Mouse (Mus musculus): Measurements from ENCODE around the gene Fdxacb1. TPM values are rescaled to one million over a fixed set of nuclear protein-coding genes. Genes with fewer than 3 reads are reported as not detected.

Fdxacb1 gene
- polyA plus RNA-seq, 1 experiment, result 0.13 TPM

DNA sequence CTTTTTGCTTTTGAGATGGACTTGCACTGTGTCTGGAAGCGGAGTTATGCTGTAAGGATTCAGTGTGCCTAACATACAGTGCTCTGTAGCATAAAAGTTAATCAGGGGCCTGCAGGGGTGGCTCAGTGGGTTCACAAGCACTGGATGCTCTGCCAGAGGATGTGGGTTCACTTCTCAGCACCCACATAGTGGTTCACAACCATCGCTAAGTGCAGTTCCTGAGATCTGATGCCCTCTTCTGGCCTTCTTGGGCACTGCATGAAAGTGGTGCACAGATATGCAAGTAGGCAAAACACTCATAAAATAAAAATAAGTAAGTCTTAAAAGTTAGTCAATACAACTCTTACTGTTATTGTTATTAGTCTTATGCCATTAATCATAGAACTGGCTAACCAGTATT is 14.1 kb downstream of the Fdxacb1 start:
- H3K4me3 ChIP-seq (replicated peaks), result no peak overlapping the region
- H3K9me3 ChIP-seq (ENCODE audit: control insufficient read depth, low read length), result no peaks in the 10 kb centered on the region
- H3K36me3 ChIP-seq (ENCODE audit: control insufficient read depth), result peaks cover 66% of the 10 kb centered on the region
- H3K4me1 ChIP-seq (ENCODE audit: control insufficient read depth), result peaks cover 3% of the 10 kb centered on the region
- no peaks in the 10 kb centered on the region for H3K27me3 ChIP-seq (ENCODE audit: control insufficient read depth)
- TF ChIP-seq GATA1 (IDR thresholded peaks at IDR 0.05; ENCODE audit: low read length) (no peak), TAL1 (IDR thresholded peaks at IDR 0.05; ENCODE audit: low read length) (no peak)

DNA sequence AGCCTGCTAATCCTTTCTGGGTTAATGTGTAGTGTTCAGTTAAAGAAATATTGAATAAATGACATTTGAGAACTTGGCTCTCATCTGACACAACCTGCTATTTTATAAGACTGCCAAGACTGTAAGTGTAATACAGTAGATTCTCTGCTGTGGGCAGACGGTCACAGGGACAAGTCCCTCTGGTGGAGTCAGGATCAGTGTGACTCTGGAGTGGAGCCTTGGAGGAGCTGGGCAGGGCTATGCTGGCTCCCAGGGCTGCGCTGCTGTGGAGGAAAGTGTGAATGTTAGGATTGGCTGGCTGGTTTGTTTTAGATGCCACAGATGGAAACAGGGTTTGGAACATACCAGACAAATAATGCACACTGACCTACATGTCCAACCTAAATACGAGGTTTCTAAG is 27.2 kb downstream of the Fdxacb1 start:
- no peak for TF ChIP-seq GATA1 (IDR thresholded peaks at IDR 0.05; ENCODE audit: low read length)
- no peak for TF ChIP-seq TAL1 (IDR thresholded peaks at IDR 0.05; ENCODE audit: low read length)
- H3K27me3 ChIP-seq (ENCODE audit: control insufficient read depth), result no peaks in the 10 kb centered on the region
- H3K4me1 ChIP-seq (ENCODE audit: control insufficient read depth), result no peaks in the 10 kb centered on the region
- H3K4me3 ChIP-seq (replicated peaks), result no peak overlapping the region
- no peaks in the 10 kb centered on the region for H3K9me3 ChIP-seq (ENCODE audit: control insufficient read depth, low read length)
- peaks cover 41% of the 10 kb centered on the region for H3K36me3 ChIP-seq (ENCODE audit: control insufficient read depth)

DNA sequence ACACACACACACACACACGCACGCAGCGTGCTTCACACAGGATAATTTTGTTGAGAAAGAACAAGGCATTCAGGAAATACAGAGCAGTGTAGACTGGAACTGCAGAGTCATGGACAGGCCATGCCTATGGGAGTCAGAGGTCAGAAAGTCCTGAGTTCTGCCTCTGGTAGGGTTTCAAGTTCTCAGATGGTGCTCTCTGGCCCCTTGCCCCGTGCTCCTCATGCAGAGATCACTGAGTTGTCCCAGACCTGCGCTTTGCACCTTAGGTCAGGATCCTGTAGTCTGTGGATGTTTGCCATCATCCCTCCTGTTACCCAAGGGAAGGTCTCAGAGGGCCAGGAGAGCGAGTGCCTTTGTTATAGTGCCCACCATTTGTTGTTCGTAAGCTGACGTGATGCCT is 28.7 kb downstream of the Fdxacb1 start:
- peaks cover 41% of the 10 kb centered on the region for H3K36me3 ChIP-seq (ENCODE audit: control insufficient read depth)
- H3K9me3 ChIP-seq (ENCODE audit: control insufficient read depth, low read length), result no peaks in the 10 kb centered on the region
- H3K27me3 ChIP-seq (ENCODE audit: control insufficient read depth), result no peaks in the 10 kb centered on the region
- H3K4me3 ChIP-seq (replicated peaks), result no peak overlapping the region
- H3K4me1 ChIP-seq (ENCODE audit: control insufficient read depth), result peaks cover 5% of the 10 kb centered on the region
- TF ChIP-seq GATA1 (IDR thresholded peaks at IDR 0.05; ENCODE audit: low read length) (no peak), TAL1 (IDR thresholded peaks at IDR 0.05; ENCODE audit: low read length) (no peak)

DNA sequence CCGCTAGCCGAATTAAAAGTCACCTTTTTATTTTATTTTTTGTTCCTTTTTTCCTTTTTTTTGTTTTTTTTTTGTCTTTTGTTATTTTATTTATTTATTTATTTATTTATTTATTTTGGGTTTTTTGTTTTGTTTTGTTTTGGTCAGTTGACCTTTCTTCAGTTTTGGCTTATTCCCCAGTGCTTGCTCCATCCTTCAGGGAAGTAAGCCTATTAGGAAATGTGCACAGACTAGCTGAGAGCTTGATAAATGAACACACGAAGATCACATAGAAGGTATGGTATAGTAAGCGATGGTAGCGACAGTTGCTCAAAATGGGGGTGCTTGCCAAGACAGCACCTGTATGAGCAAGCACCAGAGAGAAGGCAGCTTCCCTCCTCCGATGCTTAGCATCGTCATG is 29.6 kb downstream of the Fdxacb1 start:
- TF ChIP-seq GATA1 (IDR thresholded peaks at IDR 0.05; ENCODE audit: low read length) (no peak), TAL1 (IDR thresholded peaks at IDR 0.05; ENCODE audit: low read length) (no peak)
- H3K4me3 ChIP-seq (replicated peaks), result no peak overlapping the region
- peaks cover 13% of the 10 kb centered on the region for H3K4me1 ChIP-seq (ENCODE audit: control insufficient read depth)
- peaks cover 39% of the 10 kb centered on the region for H3K36me3 ChIP-seq (ENCODE audit: control insufficient read depth)
- no peaks in the 10 kb centered on the region for H3K27me3 ChIP-seq (ENCODE audit: control insufficient read depth)
- H3K9me3 ChIP-seq (ENCODE audit: control insufficient read depth, low read length), result no peaks in the 10 kb centered on the region

DNA sequence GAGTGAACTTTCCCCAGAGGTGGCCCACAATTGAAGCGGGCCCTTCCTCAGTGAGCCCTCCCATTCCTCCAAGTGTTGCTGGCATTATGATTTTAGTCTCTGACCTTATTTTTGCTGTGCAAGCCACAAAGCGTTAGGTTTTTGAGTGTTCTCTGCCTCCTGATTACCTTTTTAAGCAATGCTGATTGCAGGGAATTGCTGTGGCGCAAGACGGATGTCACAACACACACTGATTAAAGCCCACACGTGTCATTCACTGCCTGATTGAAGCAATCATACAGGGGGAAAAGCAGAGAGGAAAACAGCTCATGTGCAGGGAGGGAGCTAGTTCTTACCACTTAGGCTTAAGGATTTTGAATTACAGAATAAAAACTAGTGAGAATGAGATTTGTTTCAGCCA is 30.3 kb downstream of the Fdxacb1 start:
- Histone ChIP-seq H3K9me3 (ENCODE audit: control insufficient read depth, low read length) (no peaks in the 10 kb centered on the region), H3K36me3 (ENCODE audit: control insufficient read depth) (peaks cover 44% of the 10 kb centered on the region), H3K27me3 (ENCODE audit: control insufficient read depth) (no peaks in the 10 kb centered on the region), H3K4me3 (replicated peaks) (no peak overlapping the region), H3K4me1 (ENCODE audit: control insufficient read depth) (peaks cover 20% of the 10 kb centered on the region)
- TF ChIP-seq TAL1 (IDR thresholded peaks at IDR 0.05; ENCODE audit: low read length) (no peak), GATA1 (IDR thresholded peaks at IDR 0.05; ENCODE audit: low read length) (no peak)

GRCm38 (mm10) chr9:50800985-50801384 is 32.9 kb downstream of the Fdxacb1 start:
- H3K36me3 ChIP-seq (ENCODE audit: control insufficient read depth), result peaks cover 59% of the 10 kb centered on the region
- H3K4me1 ChIP-seq (ENCODE audit: control insufficient read depth), result peaks cover 40% of the 10 kb centered on the region
- H3K27me3 ChIP-seq (ENCODE audit: control insufficient read depth), result no peaks in the 10 kb centered on the region
- H3K9me3 ChIP-seq (ENCODE audit: control insufficient read depth, low read length), result no peaks in the 10 kb centered on the region
- TF ChIP-seq GATA1 (IDR thresholded peaks at IDR 0.05; ENCODE audit: low read length) (no peak), TAL1 (IDR thresholded peaks at IDR 0.05; ENCODE audit: low read length) (no peak)
- no peak overlapping the region for H3K4me3 ChIP-seq (replicated peaks)

- TF ChIP-seq GATA1 (IDR thresholded peaks at IDR 0.05; ENCODE audit: low read length), result peak; percentile 83
- TF ChIP-seq TAL1 (IDR thresholded peaks at IDR 0.05; ENCODE audit: low read length), result peak; percentile 87
- no peaks in the 10 kb centered on the region for H3K27me3 ChIP-seq (ENCODE audit: control insufficient read depth)
- peaks cover 59% of the 10 kb centered on the region for H3K4me1 ChIP-seq (ENCODE audit: control insufficient read depth)
- peak overlapping the region; percentile 40 for H3K4me3 ChIP-seq (replicated peaks)
- H3K9me3 ChIP-seq (ENCODE audit: control insufficient read depth, low read length), result no peaks in the 10 kb centered on the region
- peaks cover 76% of the 10 kb centered on the region for H3K36me3 ChIP-seq (ENCODE audit: control insufficient read depth)
These were observed 35.1 kb downstream of the Fdxacb1 start for GRCm38 (mm10) chr9:50803055-50803671.

DNA sequence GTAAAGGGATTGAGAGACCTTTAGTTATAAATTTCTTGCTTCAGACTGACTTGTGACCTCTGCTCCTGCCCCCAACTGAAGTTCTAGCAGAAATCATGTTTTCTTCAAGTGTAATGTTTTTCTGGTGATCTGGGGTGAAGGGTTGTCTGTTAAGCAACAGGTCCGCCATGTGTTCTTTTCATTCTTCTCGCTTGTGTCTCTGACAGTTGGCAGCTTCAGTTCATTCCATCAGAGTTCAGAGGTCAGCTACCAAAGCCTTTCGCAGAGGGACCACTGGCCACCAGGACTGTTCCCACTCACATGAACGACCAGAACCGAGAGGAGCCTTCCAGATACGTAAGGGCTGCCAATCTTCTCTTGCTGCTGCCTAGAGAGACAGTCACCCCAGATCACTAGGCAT is 40.4 kb downstream of the Fdxacb1 start:
- TF ChIP-seq TAL1 (IDR thresholded peaks at IDR 0.05; ENCODE audit: low read length) (no peak), GATA1 (IDR thresholded peaks at IDR 0.05; ENCODE audit: low read length) (no peak)
- Histone ChIP-seq H3K9me3 (ENCODE audit: control insufficient read depth, low read length) (no peaks in the 10 kb centered on the region), H3K4me1 (ENCODE audit: control insufficient read depth) (peaks cover 89% of the 10 kb centered on the region), H3K36me3 (ENCODE audit: control insufficient read depth) (peaks cover 79% of the 10 kb centered on the region), H3K27me3 (ENCODE audit: control insufficient read depth) (no peaks in the 10 kb centered on the region), H3K4me3 (replicated peaks) (no peak overlapping the region)

- H3K9me3 ChIP-seq (ENCODE audit: control insufficient read depth, low read length), result no peaks in the 10 kb centered on the region
- TF ChIP-seq GATA1 (IDR thresholded peaks at IDR 0.05; ENCODE audit: low read length), result no peak
- no peak for TF ChIP-seq TAL1 (IDR thresholded peaks at IDR 0.05; ENCODE audit: low read length)
- peaks cover 79% of the 10 kb centered on the region for H3K36me3 ChIP-seq (ENCODE audit: control insufficient read depth)
- H3K27me3 ChIP-seq (ENCODE audit: control insufficient read depth), result no peaks in the 10 kb centered on the region
- peaks cover 89% of the 10 kb centered on the region for H3K4me1 ChIP-seq (ENCODE audit: control insufficient read depth)
- no peak overlapping the region for H3K4me3 ChIP-seq (replicated peaks)
These were observed 41.1 kb downstream of the Fdxacb1 start for GRCm38 (mm10) chr9:50809146-50809545.

DNA sequence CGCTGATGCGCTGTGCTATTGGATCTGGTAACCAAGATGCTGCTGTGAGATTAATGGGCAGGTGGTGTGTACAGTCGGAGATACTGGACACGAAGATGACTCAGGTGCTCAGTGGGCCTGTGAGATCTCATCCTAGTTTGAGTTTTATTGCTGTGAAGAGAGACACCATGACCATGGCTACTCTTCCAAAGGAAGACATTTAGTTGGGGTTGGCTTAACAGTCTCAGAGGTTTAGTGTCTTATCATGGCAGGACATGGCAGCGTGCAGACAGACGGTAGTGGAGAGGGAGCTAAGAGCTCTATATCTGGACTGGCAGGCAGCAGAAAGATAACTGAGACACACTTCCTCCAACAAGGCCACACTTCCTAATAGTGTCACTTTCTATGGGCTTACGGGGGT is 43.2 kb downstream of the Fdxacb1 start:
- Histone ChIP-seq H3K4me1 (ENCODE audit: control insufficient read depth) (peaks cover 83% of the 10 kb centered on the region), H3K36me3 (ENCODE audit: control insufficient read depth) (peaks cover 72% of the 10 kb centered on the region)
- TF ChIP-seq TAL1 (IDR thresholded peaks at IDR 0.05; ENCODE audit: low read length), result peak; percentile 71
- peak; percentile 68 for TF ChIP-seq GATA1 (IDR thresholded peaks at IDR 0.05; ENCODE audit: low read length)

More for the DNA sequence above, 43.2 kb downstream of the Fdxacb1 start:
- Histone ChIP-seq H3K4me3 (replicated peaks) (peak overlapping the region; percentile 41), H3K27me3 (ENCODE audit: control insufficient read depth) (no peaks in the 10 kb centered on the region), H3K9me3 (ENCODE audit: control insufficient read depth, low read length) (peaks cover 6% of the 10 kb centered on the region)

Measured in erythroblast, embryonic 14.5 days (primary cell).